Mouse (Mus musculus): ENCODE data around the gene Hras. TPM values are rescaled to one million over a fixed set of nuclear protein-coding genes. Genes with fewer than 3 reads are reported as not detected.

Gene Hras
- total RNA-seq, 2 experiments from 2014 or later = 105 to 119 TPM

DNA sequence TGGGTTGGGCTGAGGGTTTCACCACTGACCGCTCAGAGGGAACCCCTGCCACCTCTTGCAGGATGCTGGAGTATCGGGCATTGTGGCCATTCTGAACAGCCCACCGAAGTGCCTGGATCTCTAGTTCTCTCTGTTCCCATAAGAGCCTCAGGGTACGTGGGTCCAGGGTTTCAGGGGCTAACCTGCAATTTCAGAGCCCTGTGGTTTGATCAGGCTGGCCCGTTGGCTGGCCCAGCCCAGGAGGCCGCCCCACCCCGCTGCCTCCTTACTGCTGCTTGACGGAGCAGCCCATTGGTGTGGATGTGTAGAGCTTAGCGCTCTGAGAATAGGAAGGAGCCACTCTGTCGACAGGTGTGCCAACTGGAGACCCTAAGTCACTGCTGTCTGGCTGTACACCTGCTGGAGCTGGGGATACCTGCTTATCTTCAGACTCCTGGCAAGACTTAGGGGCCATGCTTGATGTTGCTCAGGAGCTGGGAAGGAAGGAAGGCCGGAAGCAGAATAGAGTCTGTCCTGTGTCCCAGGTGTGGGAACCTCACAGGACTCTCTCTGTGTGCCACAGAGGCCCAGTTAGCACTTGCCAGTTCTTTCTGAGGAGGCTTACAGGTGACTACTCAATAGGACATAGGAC is 19.9 kb upstream of the Hras start, which contains the start of gene Lmntd2:
Gene Lmntd2 (minus strand): TSS at position 476 of the 631 bp plus-strand sequence.
- DNase-seq = no peak

DNA sequence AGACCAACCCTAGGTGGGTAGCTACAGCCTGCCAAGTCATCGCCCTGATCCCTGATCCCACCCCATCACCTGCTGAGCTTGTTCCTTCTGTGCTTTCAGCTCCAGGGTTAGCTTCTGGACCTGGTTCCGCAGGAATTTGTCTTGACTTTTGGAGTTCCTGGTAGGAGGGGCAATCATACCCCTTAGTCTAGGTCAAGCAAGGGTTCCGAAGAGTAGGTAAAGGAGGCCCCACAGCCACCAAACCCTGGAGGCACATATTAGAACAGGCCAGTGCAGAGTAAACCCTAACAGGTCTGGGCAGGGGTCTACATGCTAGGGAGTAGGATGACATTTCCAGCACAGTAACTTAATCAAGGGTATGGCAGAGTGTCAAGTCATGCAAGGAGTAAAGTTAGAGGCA is 19.3 kb upstream of the Hras start:
- no peak for DNase-seq

DNA sequence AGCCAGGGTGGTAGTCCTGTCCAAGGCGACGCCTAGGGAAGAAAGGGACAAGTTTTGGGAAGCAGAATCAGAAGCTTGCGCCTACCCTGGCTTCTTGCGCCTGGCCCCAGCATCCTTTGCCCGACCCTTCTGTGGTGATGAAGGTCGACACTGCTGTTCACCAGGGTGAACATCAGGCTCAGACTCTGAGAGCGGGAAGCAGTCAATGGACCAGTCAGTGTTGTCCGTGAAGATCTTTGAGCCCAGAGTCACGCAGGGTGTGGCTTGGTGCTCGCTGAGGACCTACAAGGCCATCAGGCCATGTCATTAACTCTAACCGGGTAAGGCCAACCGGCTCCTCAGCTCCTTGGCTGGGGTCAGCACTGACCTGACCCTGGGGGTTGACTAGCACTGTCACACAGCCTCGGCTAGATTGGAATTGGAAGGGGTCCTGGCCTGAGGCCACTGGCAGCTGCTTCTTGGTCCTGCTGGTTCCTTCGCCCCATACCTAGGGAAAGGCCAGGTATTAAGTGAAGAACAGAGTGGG is 16.9 kb upstream of the Hras start:
- DNase-seq = no peak

DNA sequence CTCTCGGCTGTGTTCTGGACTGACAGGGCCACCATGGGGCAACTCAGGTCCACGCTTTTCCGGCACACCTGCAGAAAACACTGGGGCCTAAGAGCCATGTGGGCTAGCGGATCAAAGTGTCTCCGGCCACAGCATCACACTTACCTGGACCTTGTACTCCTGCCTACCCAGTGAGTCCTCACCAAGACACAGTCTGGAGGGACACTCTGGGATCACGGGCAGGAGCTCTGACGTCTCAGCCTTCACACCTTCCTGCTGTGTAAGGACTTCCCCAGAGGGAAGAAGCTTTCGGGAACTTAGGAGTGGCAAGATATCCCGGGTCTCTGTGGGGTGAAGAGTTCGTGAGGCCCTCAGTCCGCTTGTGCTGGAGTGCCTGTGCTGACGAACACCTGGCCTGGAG is 16.3 kb upstream of the Hras start:
- DNase-seq = no peak

DNA sequence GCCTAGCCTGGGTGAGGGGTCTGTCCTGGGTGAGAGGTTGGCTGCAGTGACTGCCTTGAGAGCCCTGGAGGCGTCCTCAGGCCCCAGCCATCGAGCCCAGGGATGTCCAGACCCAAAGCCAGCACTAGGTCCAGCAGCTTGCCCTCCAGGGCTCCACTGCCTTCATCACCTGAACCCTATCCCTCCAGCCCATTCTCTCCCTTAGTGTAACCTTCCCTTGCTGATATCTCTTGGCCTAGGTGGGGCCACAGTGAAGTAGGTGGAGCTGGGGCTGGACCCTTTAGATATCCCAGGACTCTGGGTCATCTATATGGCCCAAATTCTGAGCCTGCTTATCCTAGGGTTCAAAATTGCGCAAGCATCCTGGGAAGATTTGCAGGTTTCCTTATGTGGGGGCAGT is 15.7 kb upstream of the Hras start:
- no peak for DNase-seq

DNA sequence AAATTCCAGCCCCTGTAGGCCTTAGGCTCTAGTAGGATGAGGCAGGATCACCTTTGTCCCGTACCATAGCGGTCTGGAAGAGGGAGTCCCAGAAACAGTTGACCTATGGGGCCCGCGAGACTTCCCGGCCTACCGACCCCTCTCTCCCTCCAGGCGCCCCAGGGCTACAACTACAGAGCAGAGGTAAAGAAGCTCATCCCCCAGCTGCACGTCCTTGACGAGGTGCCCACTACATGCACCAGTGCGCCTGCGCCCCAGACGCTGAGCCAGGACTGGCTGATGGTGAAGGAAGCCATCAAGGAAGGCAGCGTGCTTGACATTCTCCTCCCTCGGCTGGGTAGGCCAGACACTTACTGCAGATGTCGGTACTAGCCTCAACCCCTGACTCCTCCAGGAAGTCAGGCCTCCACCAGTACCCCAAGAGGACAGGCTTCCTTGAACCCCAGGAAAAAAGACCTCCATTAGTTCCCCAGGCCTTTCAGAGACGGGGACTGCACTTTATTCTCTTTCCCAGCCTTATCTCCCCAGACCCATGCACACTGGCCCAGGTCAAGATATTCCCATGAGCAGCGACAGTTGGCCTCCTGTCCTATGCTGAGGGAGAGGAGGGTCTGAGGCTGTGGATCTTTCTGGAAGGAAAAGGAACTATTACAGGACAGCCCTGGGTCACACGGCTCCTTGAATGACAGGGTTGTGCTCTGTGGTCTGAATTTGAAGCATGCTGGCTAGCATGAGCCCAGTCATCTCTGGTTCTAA is 12.6 kb upstream of the Hras start:
- DNase-seq = no peak

DNA sequence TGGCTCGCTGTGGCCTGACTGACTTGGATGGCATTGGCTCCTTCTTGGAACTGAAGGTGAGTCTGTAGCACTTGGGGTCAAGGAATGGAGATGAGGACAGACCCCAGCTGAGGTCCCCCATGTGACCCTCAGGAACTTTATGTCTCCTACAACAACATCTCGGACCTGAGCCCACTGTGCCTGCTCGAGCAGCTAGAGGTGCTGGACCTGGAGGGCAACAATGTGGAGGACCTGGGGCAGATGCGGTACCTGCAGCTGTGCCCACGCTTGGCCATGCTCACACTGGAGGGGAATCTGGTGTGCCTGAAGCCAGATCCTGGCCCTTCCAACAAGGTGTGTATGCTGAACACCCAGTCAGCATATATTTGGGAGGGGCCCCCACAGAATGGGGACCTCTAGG is 11.7 kb upstream of the Hras start:
- DNase-seq = no peak

DNA sequence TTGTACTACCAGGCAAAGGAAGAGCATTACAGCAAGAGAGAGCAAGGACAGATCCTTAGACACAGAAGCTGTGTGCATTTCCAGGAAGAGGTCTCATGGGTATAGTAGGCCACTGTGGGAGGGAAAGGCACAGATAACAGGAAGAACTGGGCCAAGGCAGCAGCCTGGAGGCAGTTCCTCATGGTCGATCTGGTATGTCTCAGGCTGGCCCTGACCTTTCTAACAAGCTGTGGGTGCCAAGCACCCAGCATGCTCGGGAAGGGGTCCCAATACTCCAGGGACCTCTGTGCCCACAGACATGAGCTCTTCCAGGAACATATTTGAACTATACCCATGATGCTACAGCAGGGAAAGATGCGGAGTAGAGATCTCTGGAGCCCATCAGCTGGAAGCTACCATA is 10.7 kb upstream of the Hras start:
- no peak for DNase-seq

DNA sequence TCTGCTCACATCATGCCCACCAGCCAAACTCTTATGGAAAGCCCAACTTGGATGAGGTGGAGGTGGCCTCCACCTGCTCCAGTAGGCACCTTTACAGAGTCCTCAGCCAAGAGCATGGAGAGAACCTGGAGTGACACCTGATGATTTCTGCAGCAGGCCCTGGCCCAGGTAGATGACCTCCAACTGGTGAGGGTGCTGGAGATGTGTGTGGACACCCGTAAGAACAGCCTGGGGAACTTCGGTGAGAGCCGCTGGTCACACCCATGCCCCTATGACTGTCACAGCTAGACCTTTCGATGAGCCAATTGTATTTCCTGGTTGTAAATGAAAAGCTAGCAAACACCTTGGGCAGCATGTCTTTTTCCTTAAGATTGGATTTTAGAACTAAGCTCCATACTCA is 4.3 kb upstream of the Hras start:
- no peak for DNase-seq

DNA sequence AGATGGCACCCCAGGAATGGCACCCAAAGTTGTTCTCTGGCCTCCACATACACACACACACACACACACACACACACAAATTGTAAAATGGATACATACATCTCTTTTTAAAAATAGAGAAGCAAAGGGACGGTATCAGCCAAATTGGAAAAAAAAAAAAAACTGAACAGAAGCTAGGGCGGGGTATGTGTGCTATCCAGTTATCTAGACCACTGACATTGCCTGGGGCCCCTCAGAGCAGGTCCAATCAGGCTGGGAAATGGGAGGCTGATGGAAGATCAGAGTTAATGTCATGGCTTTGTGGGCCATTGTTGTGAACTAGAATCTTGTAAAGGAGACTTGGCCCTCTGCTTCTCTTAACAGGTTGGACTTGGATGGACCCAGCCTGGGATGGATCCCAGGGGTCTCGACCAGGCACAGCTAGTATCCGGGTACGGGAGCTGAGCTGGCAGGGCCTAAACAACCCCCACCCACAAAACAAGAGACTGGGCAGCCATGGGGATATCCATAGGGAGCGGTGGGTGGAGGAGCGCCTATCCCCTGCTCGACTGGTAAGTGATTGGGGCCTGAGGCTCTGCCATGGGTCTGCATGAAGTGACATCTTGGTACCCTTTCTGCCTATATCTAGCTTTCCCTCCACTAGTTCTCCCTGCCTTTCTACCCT is 2.9 kb upstream of the Hras start:
- no peak for DNase-seq

DNA sequence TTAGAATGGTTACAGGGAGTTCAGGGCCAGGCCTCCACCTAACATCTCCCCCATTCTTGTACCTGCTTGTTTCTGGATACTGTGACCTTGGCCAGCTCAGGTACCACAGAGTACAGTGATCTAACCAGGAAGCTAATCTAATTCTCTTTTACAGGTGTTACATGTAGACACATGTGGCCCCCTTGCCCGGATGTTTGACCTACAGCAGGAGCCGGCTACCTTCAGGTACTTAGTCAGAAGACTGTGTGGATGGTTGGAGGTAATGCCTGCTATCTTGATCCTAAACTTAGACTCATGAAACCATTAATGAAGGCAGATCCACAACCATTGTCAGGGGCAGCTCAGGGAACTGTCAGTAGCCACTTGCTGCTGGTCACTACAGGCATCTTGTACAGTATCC is 1.9 kb upstream of the Hras start:
- no peak for DNase-seq

DNA sequence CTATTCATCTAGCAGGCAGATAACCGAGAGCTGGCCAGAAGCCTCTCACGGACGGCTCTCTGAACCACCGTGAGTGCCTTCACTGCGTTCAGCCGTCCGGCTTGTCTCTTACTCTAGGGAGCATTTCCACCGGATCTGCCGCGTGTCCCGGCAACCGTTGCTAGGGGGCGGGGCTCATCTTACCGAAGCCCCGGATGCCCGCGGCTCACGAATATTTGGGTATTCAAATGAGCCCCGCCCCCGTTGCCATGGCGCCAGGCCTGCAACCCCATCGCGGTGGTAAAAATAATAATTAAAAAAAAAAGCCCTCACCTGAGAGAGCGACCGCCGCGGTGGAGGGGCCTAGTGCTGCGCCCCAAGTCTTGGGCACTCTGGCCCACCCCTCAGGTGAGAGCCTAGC is 1.0 kb upstream of the Hras start:
- DNase-seq = peak; percentile 91

DNA sequence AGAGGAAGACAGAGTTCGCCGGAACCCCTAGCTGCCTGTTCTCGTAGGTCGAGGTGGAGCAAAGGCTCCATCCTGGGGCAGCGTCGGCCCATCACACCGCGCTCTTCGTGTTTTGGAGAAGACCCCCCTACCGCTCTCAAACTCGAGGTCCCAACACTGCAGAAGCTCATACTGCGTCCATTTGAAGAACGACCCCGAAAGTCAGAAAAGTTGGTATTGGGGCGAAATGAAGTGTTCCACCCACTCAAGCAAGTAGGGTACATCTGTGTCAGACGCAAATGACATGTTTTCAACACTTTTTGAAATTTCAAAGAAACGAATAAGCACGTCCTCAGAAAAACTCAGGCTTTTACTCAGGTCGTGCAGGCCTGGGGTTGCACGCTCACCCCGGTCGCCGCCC is 604 bp upstream of the Hras start:
- DNase-seq = no peak

DNA sequence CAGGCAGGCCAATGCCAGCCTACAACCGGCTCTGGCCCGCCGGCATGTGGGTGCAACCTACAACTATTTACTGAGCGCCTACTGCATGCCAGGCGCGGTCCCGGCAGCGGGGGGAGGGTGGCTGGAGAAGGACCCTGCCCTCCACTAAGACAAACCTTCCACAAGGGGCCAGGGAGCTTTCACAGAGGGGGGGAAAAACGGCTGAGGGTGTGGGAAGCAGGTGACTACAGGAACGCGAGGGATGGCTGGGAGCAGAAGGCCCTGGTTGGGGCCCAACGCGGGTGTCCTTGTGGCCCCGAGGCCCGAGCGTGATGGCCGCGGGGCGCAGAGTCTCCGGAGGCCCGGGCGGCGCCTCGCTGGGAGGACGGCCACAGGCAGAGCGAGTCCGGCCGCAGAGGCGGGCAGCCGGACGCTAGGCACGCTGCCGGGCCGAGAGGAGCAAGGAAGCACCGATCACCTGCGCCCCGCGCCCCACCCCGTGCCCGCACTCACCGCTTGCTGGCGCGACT is 403 bp downstream of the Hras start:
- DNase-seq = peak; percentile 54

DNA sequence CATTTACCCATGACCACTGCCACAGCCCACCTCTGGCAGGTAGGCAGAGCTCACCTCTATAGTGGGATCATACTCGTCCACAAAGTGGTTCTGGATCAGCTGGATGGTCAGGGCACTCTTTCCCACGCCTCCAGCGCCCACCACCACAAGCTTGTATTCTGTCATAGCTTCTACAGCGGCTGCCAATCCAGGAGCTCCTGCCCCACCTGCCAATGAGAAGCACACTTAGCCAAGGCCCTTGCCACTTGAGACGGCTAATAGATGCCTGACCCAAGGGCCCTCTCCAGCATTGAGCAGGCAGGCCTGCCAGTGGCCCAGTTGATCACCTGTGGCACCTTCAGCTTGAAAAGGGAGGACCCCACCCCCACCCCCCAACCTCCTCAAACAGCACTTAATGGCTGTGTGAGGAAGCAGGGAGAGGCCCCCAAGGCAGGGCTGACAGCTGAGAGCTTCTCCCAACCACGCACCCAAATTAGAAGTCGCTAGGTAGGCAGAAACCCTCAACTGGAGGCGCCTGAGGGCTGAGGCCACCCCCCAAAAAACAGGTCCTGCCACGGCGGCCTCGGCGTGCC is 943 bp downstream of the Hras start:
- no peak for DNase-seq

DNA sequence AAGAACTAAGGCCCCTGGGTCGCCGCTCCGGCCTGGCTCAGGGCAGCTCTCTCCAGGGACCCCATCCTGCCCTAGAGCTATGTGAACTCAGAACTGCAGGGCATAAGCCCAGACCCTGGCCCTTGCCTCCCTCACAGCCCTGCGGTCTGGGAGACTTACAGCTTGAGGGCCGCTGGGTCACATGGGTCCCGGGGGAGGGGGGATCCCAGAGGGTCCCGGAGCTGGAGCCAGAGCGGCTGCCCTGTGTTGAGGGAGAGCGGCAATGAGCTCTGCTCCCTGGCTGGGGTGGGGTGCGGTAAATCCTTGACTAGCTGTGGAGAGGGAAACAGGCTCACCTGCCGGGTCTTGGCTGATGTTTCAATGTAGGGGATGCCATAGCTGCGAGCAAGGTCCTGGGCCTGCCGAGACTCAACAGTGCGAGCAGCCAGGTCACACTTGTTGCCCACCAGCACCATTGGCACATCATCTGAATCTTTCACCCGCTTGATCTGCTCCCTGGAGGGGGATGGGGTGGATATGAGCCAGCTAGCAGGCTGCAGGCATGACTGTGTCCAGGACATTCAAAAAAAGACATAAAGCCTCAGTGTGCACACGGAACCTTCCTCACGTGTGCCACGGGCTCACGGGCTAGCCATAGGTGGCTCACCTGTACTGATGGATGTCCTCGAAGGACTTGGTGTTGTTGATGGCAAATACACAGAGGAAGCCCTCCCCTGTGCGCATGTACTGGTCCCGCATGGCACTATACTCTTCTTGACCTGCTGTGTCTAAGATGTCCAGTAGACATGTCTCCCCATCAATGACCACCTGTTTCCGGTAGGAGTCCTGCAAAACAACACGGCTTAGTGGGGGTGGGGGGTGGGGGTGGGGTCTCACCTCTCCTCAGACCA is 1.8 kb downstream of the Hras start:
- DNase-seq = no peak

DNA sequence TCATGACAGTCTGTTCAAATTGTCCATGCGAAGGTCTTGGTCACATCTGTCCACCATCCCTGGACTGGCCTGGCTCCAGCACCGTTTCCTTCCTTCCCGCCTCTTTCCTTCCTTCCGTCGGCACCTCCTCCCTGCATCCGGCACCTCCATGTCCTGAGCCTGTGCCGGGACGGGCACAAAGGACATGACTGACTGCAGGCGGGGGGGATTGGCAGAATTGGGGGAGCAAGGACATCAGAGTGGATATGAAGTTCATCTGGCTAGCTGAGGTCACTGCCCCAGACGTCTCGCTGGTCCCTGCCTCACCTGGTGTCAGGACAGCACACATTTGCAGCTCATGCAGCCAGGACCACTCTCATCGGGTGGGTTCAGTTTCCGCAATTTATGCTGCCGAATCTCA is 2.8 kb downstream of the Hras start:
- DNase-seq = peak; percentile 49

DNA sequence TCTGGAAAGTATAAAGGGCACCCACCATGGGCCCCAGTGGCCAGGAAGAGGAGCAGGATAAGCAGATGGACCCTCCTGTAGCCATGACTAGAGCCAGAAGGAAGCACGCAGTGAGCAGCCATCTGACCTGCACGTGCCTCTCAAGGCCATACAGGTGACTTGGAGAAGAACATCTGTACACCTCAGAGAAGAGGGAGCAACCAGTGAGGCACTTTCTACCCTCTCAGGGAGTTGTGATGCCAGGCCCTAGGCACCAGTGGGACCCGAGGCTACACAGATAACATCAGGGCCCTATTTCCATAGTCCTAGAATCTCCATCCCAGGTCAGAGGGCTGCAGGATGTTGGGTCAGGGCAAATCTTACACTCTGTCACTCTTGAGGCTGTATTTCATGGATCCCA is 3.6 kb downstream of the Hras start:
- DNase-seq = no peak

DNA sequence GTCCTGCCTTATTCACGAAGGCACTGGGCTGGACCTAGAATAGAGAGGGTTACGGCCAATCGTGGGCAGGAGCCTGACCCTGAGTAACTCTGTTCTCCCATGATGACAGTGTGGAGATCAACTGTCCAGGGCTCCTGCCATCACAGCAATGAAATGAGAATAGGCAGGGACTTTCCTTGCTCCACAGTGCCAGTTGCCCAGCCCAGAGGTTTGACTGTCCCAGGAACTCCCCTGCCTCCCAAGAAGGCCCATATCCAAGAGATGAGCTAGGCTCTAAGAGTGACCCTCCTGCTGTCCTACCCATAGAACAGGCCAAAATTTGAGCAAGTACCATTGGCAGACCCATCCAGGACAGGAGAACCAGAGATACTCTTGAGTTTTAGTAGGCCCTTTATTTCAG is 5.1 kb downstream of the Hras start:
- DNase-seq = no peak

DNA sequence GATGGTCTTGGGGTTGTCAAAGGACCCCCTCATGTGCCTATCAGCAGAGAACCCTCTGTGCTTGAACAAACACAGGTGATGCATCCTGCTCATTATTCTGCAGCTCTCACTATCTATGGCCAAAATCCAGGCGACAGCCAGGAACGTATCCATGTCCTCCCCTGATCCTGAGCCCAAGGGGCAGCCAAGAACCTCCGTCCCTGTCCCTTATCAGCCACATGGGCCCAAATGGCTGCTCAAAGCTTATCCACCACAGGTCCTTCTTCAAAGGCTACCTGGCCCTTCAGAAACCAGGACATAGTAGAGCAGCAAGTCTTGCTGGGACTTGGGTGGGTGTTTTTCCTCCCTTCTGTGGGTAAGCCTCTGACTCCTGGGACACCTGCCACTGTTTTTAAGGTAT is 5.6 kb downstream of the Hras start:
- DNase-seq = no peak

DNA sequence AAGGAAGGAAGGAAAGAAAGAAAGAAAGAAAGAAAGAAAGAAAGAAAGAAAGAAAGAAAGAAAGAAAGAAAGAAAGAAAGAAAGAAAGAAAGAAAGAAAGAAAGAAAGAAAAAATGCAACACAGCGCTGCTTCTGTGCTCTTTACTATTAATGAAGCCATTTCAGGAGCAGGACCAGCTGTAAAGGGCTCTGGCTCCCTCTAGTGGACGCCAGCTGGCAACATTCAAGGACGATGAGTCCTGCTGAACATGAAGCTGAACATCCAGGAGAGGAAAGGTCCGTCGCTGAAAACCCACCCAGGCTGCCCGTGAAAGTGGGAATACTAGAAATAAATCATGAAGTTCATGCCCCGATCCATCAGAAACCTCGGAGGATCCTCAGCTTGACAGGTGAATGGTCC is 17.6 kb downstream of the Hras start:
- peak; percentile 91 for DNase-seq

DNA sequence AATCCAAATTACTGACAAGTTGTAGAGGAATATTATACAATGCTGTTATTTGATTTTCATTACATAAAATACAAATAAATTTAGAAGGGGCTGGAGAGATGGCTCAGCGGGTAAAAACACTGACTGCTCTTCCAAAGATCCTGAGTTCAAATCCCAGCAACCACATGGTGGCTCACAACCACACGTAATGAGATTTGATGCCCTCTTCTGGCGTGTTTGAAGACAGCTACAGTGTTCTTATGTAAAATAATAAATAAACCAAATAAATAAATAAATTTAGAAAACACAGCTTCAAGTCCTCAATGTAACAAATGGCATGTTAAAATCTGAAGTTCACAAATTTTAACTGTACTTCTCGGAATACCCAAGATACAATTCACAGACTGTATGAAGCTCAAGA is 18.7 kb downstream of the Hras start:
- no peak for DNase-seq
